Mouse (Mus musculus) c-Kit-positive CD71-positive TER-119-negative erythroid progenitor cells, embryonic 14.5 days (primary cell): ENCODE results near the gene Gstm4.
"Not testable (repeated sequence)": the region's sequence is repeated elsewhere in the genome, so short reads cannot be mapped to it uniquely, and the experiment has no call there.

Source experiments
- DNase-seq: peaks from one replicate; pipeline ENCODE4 v3.0.0-alpha.2; 2013; ENCODE audit warnings: low read depth

Gstm4 gene

GRCm38 (mm10) chr3:108069231-108069870, 24.7 kb upstream of the Gstm4 start:
- no peak for DNase-seq

DNA sequence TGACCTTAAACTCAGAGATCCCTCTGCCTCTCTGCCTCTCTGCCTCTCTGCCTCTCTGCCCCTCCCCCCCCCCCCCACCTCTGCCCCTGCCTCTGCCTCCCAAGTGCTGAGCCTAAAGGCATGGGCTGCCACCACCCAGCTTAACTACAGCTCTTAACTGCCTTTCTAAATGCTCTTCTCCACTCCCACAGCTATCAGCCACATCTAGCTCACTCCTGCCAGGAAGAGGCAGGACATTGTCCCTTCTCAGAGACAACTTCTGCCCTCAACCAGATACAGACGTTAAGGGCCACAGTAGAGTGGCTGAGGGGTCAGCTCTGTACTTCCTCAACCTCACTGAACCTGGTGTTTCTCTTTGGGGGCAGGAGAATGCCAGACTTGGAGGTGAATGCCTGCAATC, 24.1 kb upstream of the Gstm4 start:
- no peak for DNase-seq

DNA sequence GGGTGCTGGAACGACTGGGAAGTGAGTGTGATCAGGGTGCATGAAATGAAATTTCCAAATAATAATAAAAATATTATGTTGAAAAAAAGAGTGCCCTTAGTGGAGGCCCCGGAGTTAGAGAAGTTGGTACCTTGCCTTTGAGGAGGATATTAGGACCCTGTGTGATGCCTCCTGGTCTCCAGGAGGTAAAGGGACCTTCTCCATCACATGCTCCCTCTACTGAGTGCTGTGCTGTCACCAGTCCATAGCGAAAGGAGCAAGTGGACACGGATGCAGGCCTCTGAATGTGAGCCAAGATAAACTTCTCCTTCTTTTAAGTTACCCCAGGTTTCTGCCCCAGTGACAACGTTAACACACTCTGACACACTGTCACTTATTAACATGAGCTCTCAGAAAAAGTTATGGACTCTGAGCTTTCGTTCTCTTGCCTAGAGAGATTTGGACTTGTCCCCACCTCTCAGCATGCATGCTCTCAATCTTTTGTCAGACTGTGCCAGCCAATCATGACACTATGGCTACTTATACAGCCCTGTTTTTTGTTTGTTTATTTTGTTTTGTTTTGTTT, 22.8 kb upstream of the Gstm4 start:
- no peak for DNase-seq

GRCm38 (mm10) chr3:108065551-108065950, 20.9 kb upstream of the Gstm4 start:
- no peak for DNase-seq

DNA sequence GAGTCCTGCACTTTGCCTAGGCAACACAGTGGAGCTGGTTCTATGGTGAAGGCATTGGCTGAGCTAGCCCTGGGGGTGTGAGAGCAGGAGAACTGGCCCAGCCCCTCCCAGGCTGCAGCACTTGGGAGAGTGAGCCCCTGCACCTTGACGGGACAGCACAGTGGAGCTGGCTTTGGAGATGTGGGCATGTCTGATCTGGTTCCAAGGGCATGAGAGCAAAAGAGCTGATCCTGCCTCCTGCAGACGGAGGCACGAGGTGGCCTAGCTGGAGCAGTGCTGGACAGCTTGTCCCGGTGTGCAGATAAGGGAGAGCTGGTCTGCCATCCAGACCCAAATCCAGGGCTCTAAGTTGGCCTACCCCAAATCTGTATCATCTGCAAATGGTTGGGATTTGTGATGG, 20.0 kb upstream of the Gstm4 start:
- DNase-seq: no peak

- DNase-seq: no peak
These were observed 18.0 kb upstream of the Gstm4 start for GRCm38 (mm10) chr3:108062648-108063047.

- DNase-seq: peak; percentile 72
These were observed 16.7 kb upstream of the Gstm4 start for GRCm38 (mm10) chr3:108061420-108061819.

DNA sequence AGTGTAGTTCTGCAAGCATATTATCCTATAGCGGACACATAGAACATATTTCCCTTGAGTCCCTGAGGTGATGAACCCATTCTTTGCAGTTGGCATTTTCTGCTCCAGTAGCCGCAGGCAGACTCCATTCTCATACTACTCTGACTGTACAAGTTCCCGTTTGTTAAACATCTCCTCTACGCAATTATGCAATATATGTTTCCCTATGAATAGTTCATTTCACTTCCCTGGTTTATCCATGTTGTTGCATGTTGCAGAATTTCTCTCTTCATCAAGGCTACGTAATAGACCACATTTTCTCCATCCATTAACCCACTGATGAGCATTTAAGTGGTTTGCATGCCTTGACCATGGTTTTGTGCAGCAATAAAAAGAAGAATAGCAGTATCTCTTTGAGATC, 5.8 kb upstream of the Gstm4 start:
- DNase-seq: no peak

- no peak for DNase-seq
These were observed 3.6 kb upstream of the Gstm4 start for GRCm38 (mm10) chr3:108048306-108048705.

DNA sequence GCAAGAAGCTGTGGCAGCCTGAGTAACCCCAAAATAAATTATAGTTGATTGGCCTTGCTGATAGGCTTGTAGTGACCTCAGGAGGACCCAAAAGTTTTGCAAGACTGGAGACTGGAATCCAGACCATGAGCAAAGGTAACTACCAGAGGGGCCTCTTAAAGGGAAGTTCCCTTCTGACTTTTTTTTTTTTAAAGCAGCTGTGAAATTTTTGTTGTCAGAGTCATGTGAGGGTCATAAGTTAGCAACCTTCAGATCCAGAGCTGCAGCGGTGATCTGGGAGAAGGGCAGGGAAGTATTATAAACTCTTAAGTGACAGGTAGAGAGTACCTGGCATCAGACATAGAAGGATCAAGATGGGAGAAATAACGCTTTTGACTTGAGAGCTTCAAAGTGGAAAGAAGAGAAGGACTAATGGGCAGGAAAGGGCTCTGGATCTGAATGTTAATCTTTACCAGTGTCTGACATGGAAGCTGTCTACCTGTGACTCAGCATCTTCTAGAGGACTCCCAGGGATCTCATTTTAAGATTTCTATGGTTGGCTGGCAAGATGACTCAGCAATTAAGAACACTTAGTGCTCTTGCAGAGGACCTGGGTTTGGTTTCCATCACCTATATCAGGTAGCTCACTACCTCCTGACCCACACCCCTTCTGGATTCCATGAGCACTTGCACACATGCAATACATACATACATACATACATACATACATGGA, 2.4 kb upstream of the Gstm4 start:
- DNase-seq: no peak

DNA sequence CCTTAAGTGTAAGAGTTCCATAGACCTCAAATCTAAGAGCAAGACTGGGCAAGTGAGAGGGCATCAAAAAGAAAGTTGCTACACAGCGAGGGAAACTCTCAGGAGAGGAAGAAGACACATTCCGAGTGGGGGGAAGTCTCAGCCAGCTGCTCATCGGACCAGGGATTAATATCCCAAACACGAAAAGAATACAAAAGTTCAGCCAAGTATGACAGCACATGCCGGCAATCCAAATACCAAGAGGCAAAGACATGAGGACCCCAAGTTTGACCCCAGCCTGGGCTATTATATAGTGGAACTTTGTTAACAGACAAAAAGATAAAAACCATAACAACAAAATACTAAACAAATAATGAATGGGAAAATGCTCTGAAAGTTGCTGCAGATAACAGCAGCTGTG, 11.5 kb downstream of the Gstm4 start:
- DNase-seq: no peak

DNA sequence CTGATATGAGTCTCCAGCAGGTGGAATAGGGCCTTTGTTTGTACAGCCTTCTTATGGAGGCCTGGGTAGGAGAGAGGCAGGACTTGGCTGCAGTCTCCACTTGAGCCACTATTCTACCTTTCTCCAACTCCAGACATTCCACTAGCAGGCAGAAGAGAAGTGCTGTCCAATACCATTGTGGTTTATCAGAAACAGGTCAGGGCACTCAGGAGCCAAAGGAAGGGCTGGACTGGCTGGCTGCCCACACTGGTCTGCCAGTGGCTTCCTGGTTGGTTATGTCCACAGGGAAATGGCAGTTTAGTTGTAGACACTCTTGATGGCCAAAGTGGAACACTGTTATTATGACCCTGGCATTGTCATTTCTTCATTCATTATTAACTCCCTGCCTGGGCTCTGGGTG, 12.6 kb downstream of the Gstm4 start:
- DNase-seq: no peak

- no peak for DNase-seq
These were observed 15.9 kb downstream of the Gstm4 start for GRCm38 (mm10) chr3:108028641-108029365.

- DNase-seq: no peak
These were observed 18.1 kb downstream of the Gstm4 start for GRCm38 (mm10) chr3:108026597-108026996.

GRCm38 (mm10) chr3:108026049-108026448, 18.6 kb downstream of the Gstm4 start:
- DNase-seq: no peak

- no peak for DNase-seq
These were observed 19.4 kb downstream of the Gstm4 start for GRCm38 (mm10) chr3:108025318-108025717.

- no peak for DNase-seq
These were observed 22.0 kb downstream of the Gstm4 start for GRCm38 (mm10) chr3:108022650-108023049.

GRCm38 (mm10) chr3:108020351-108021022, 24.2 kb downstream of the Gstm4 start:
- DNase-seq: not testable (repeated sequence)

DNA sequence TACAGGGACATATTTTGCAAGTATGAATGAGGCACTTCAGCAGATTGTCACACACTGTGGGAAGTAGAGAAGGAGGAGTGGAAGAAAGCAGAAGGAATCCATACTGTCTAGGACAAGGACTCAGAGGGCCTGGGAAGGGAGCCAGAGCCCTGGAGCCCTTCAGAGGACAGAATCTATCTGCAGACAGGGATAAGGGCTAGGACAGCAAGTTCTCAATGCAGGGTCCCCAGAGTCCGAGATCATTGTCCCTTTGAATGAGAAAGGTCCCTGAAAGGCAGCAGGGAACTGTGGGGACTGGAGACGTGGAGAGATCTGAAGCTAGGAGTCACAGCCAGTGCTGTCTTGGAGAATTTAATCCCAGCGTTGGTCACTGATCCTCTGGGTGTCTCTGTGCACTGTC, 25.5 kb downstream of the Gstm4 start:
- not testable (repeated sequence) for DNase-seq

DNA sequence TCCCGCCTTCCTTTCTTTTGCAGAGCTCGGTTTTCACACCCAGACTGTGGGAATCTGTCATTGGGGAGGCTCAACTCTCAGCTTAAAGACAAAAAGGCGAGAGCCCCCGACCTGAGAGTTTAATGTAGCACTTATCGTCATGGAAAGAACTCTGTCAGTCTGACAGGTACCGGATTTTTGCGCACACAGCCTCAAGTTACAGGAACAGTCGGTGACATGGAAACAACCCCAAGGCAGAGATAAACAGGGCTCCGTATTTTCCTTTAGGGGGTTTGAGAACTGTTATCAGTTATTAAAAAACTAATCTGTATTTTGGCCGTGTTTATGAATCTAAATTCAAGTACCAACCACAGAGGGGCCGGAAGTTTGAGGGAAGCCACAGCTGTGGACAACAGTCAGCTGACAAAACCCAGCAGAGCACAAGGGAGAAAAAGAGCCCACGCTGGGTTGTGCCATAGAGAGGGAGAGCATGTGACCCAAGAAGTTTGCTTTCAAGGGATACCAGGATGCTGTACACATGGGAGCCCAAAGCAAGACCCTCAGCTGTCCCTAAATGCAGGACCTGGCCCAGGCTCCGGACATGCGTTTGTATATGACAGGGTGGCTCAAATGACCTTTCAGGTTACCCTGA, 26.4 kb downstream of the Gstm4 start:
- no peak for DNase-seq

GRCm38 (mm10) chr3:108017473-108018189, 27.1 kb downstream of the Gstm4 start, which contains the start of gene Gstm1:
Gene Gstm1 (minus strand): TSS chr3:108017973.
- peak; percentile 75 for DNase-seq
